Mouse (Mus musculus) Muller cell, postnatal 12 days (primary cell): ENCODE data around the gene Palm2.

ENCODE experiments used
- DNase-seq: peaks from one replicate; pipeline ENCODE4 v3.0.0-alpha.2; 2015; ENCODE audit errors: inconsistent ontology term

Palm2 gene

DNA sequence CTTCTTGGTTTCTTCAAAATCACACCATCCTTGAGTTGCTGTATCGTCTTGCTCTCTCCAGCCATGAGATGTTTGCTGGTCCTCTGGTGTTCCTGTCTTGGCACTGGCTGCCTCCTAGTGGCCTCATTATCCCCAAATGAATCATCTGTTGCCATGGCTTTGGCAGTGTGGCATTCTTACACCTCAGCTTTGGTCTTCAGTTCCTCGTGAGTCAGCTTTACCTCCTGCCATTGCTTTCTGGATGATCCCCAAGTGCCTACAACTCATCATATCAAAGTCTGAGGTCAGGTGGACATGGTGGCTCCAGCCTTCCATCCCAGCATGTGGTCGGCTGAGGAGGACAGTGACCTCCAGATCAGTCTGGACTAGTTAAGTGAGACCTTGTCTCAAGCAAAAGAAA is 232.1 kb downstream of the Palm2 start:
- peak; percentile 81 for DNase-seq

- DNase-seq: no peak
Measured at GRCm38 (mm10) chr4:57670813-57671469, 236.9 kb downstream of the Palm2 start.

- no peak for DNase-seq
Measured at GRCm38 (mm10) chr4:57672541-57672940, 238.5 kb downstream of the Palm2 start.

DNA sequence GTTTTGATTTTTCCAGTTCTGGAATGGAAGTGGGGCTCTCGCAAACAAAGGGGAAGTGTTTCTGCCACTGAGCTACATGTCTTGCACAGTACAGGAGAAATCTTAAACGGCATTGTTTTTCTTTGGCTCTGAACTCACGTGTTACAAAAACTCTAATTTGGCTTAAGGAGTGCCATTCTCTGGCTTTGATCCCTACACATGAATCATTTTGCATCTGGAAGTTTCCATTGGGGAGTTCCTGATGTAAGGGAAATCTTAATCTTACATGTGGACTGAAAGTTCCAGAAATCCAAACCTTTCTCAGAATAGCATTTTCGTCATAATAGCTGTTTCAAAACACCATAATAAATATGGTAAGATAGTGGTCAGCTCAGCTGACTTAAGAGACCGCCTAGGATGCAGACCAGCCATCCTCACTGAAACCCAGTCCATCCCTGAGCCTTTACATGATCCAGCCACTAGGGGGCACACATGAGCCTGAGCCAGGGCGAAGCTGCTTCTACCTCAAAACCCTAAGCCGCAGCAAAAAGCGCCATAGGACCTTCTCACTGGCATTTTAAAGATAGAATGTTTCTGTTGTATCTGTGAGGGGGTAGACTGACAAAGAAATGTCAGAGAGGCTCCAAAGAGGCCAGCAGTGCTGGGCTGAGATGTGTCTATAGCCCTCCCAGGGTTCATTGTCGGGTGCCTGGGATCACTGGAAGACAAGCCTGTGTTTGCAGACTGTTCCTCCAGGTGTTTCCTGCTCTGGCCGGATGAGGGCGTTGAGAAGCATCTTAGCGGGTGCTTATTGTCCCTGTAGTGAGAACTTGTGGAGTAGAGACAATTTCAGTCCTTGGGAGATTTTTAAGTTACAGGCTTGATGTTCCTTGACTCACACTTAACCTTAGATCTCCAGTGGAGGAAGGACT is 239.2 kb downstream of the Palm2 start:
- DNase-seq: peak; percentile 66

DNA sequence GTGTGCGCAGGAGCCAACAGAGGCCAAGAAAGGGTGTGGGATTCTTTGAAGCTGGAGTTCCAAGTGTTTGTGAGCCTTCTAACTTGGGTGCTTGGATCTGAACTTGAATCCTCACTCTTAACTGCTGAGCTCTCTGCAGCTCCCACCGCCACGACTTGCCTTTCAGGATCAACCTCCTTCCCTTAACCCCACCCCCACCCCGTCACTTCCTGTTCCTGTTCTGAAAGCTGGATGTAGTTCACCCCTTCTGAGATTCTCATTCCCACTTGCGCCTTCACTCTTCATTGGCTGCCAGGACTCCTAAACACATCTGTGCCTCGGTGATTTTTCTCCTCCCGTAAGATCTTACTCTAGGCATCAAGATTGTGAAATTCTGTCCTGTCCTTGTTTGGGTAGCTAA is 240.3 kb downstream of the Palm2 start:
- DNase-seq: no peak

DNA sequence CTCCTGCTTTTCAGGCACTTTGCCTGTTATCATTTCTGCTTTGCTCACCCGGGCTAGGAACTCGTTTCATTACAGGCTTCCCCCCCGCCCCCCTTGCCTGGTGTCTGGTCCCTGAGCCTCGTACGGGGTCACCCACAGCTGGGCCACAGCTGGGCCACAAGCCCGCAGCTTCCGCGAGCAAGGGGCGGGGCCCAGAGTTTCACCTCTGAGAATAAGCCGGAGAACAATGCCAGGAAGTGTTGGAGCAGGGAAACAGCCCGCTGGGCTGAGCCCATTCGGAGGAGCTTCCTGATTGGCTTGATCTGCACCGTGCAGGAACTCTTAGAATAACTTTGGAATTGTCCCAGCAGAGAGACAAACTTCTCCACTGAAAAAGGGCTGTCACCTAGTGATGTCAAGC is 241.3 kb downstream of the Palm2 start:
- DNase-seq: peak; percentile 21

- no peak for DNase-seq
Measured at GRCm38 (mm10) chr4:57677916-57678315, 243.9 kb downstream of the Palm2 start.

DNA sequence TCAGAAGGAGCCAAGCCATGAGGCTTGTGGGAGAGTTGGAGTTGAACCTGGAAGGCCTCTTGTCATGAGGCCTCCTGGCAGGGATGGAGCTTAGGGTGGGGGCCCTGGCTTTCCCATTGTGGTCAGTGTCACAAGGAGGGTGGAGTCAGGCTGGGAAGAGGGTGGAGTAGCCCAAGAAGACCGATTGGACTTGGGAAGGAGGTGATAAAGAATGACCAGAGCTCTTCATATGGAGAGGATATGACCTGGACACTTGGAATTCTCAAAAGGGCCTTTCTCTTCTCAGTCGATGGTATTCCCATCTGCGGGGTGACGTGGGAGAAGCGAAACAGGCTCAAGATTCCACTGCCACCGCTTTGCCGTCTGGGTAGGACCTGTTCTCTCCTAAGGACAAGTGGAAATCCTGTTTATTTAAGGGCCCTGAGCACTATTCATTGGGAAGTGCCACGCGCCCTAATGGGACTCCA is 245.0 kb downstream of the Palm2 start:
- DNase-seq: no peak

GRCm38 (mm10) chr4:57680186-57680585 is 246.1 kb downstream of the Palm2 start:
- no peak for DNase-seq

GRCm38 (mm10) chr4:57681511-57681910 is 247.5 kb downstream of the Palm2 start:
- DNase-seq: peak; percentile 52

DNA sequence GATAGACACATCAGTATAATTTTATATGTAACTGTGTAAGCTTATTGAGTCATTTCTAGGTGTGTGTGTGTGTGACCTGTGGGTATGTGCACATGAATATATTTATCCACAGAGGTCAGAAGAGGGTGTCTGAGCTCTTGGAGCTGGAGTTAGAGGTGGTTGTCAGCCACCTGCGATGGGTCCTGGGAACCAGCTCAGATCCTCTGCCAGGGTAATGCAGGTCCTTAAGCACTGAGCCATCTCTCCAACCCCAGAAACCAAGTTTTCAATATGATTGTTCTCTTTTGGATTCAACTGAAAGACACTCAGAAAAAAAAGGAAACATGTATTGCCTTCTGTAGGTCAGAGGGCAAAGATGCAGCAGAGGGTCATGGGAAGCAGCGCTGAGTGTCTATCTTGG is 248.3 kb downstream of the Palm2 start:
- DNase-seq: no peak

DNA sequence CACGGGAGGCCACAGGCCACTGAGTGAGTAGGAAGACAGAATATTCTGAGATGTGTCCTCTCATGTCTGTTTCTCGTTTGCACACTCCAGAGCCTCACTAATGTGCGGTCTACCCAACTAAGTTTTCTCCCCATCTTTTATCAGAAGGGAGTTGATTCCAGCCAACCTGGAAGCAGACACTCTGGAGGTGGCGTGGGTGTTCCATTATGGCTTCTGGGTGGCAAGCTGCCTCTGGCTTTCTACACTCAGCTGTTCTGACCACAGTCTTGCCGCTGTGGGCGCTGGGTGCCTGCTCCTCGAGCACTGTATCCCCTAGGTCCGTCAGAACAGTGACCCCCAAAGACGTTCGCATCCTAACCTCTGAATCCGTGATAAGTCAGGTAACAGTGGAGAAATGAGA is 248.9 kb downstream of the Palm2 start:
- DNase-seq: no peak

DNA sequence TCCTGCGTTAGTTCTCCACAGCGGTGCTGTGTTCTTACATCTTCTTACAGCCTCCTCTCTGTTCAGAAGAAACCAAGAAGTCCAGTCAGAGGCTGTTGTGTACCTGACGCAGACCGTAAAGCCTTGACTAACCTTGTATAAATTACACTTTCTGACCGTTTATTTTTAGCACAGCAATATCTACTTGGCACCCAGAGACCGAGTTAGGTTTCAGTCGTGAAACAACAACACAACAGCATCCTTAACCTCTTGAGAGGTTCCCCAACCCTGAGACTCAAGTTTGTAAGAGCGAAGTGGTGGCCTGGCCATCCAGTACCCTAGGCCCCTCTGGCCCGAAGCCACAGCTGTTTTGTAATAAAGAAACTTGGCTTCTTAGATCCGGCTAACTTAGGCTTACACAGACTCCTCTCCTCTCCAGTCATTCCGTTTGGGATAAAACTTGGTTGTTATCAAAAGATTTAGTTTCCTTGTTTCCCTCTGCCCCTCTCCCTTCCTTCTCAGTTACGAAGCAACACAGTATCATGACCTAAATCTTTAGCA is 250.7 kb downstream of the Palm2 start:
- no peak for DNase-seq

GRCm38 (mm10) chr4:57686736-57687135 is 252.7 kb downstream of the Palm2 start:
- DNase-seq: no peak

DNA sequence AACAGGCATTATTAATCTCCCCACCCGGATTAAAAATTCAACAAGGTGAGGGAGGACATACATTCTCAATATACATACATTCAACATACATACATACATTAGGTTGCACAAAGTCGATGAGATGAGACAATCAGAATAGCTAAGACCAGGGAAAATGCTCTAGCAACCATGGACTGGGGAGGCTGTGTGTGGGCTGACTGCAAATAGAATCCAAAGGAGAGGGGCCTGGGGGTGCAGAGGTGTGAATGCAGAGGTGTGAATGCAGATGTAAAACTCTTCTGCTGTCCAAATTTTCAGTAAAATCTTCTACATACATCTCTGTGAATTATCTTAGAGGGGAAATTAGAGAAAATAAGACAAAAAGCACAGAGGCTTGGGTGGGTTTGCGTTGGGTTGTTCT is 253.5 kb downstream of the Palm2 start:
- no peak for DNase-seq

- DNase-seq: no peak
Measured at GRCm38 (mm10) chr4:57688131-57688530, 254.1 kb downstream of the Palm2 start.

DNA sequence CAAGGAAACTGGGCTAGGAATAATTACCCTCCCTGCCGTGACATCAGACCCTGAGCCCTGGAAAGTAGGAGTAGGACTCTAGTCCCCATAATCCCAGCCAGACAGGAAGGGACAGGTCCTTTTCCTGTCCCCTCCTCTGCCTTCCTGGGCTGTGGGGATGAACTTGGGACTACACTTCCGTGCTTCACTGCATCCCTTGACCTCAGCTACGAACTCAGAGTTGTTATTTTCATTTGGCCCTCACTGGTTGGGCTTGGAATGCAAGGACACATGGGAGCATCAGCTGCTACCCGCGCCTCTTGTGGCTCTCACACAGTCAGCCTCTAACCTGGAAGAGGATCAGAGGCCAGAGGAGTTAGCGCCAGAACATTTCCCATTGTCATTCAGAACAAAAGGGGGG is 256.0 kb downstream of the Palm2 start:
- no peak for DNase-seq

- no peak for DNase-seq
Measured at GRCm38 (mm10) chr4:57690805-57691204, 256.8 kb downstream of the Palm2 start.

- no peak for DNase-seq
Measured at GRCm38 (mm10) chr4:57694356-57695136, 260.5 kb downstream of the Palm2 start.

DNA sequence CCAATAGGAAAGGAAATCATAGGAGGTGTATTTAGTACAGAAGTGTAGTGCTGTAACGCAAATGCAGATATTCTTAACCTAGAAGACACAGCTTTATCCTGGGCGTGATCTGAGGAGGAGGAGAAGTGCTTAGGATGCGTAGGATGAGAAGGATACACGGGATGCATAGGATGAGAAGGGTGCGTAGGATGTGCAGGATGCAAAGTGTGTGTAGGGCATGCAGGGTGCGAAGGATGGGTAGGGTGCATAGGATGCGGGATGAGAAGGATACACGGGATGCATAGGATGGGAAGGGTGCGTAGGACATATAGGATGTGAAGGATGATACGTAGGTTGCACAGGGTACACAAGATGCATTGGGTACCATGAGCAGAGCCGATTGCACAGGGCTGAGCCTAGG is 262.9 kb downstream of the Palm2 start:
- no peak for DNase-seq

- peak; percentile 32 for DNase-seq
Measured at GRCm38 (mm10) chr4:57697918-57698611, 264.0 kb downstream of the Palm2 start.
